Mouse (Mus musculus) heart, postnatal 25 days (tissue): ENCODE data around the gene Lpxn. TPM values are rescaled to one million over a fixed set of nuclear protein-coding genes. Genes with fewer than 3 reads are reported as not detected.

Source experiments
- total RNA-seq, 2 experiments: library from RNA; stranded (reverse); gene quantifications; 2 replicates each; pipeline ENCODE4 v1.2.3; 2021

Lpxn gene
- total RNA-seq, 2 experiments from 2014 or later, result 0.88 to 1.1 TPM

Other genes with a start within 250 kb of the Lpxn start
- gene Gm4952, start 196.2 kb upstream of the Lpxn start, total RNA-seq, result not detected
- not detected for gene Glyat, start 162.9 kb upstream of the Lpxn start, total RNA-seq
- not detected for gene Olfr1442, start 125.8 kb upstream of the Lpxn start, total RNA-seq
- not detected for gene Olfr1443, start 118.1 kb upstream of the Lpxn start, total RNA-seq
- not detected for gene Keg1, start 100.4 kb upstream of the Lpxn start, total RNA-seq
- gene Cntf, start 30.6 kb upstream of the Lpxn start, total RNA-seq, result 1 to 10 TPM; 2.0 to 2.4 TPM
- gene Zfp91, start 67 bp upstream of the Lpxn start, total RNA-seq, result 10 to 100 TPM; 76.2 to 77.0 TPM
- not detected for gene Gm5244, start 50.5 kb downstream of the Lpxn start, total RNA-seq
- gene Olfr1444, start 61.1 kb downstream of the Lpxn start, total RNA-seq, result not detected
- gene Olfr1445, start 87.7 kb downstream of the Lpxn start, total RNA-seq, result not detected
- gene Olfr1446, start 97.3 kb downstream of the Lpxn start, total RNA-seq, result not detected
- gene Olfr1447, start 107.5 kb downstream of the Lpxn start, total RNA-seq, result not detected
- gene Olfr1448, start 128.2 kb downstream of the Lpxn start, total RNA-seq, result not detected
- not detected for gene Olfr1449, start 134.6 kb downstream of the Lpxn start, total RNA-seq
- gene Olfr1450, start 154.1 kb downstream of the Lpxn start, total RNA-seq, result not detected
- gene Olfr1451, start 198.8 kb downstream of the Lpxn start, total RNA-seq, result not detected
- not detected for gene Olfr1453, start 232.1 kb downstream of the Lpxn start, total RNA-seq